Mouse (Mus musculus): ENCODE results near the gene Adamts4.

DNA sequence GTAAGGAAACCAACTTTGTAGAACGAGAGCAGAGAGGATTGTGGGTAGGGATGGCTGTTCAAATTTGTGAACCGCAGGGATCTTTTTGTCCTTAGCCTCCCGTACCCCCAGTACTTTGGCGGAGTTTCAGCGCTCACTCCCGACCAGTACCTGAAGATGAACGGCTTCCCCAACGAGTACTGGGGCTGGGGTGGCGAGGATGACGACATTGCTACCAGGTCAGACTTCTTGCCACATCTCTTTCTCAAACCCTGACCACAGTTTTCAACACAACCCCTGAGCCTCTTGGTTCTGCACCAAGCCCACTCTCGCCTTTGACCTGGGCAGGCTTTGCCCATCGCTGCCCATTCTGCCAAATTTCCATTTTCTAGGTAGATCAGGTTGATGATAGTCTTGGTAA, 23.9 kb downstream of the Adamts4 start:
- TF ChIP-seq POLR2A (IDR thresholded peaks at IDR 0.05; ENCODE audit: extremely low read depth, insufficient read depth, low read length) (no peak), CTCF (IDR thresholded peaks at IDR 0.05; ENCODE audit: extremely low read depth, insufficient read depth, low read length) (no peak)
